Mouse (Mus musculus): ENCODE measurements around the gene Dgkg. TPM values are rescaled to one million over a fixed set of nuclear protein-coding genes. Genes with fewer than 3 reads are reported as not detected.

Gene Dgkg
- total RNA-seq, 1 experiment: 0.22 TPM

DNA sequence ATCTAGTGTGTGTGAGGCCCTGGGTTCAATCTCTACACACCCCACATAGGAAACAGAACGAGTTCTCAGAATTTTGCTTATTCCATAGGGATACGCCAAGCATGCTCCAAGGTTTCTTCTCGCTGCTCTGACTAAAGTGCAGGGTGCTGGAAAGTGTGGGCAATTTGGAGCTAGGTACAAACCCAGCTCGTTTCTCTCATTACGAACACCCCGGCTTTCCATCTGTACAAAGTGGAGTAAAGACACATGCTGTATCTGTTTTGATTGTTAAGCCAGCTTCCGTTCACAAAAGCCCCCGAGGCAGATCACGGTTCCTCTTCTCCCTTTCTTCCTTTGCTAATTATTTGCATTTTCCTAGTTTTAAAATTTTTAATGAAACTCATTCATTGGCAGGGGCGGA lies 78.1 kb downstream of the Dgkg start:
- in situ Hi-C loops (cut with MboI; ENCODE audit: low sequenced_read_pairs in 2 of 2, unreplicated experiment in 2 of 2): loop anchor here in 1 of 2 experiments (10.0 to 25.0 kb wide), 2 partner anchors 233 to 264 kb away; partner anchors contain the start of gene Crygs
- TF ChIP-seq MAFK (IDR thresholded peaks at IDR 0.05; ENCODE audit: insufficient read depth, low read depth, low read length) (no peak), HCFC1 (IDR thresholded peaks at IDR 0.05; ENCODE audit: borderline replicate concordance, insufficient read depth, low read length) (no peak)
- Histone ChIP-seq H3K4me1 (ENCODE audit: control insufficient read depth in 2 of 2, insufficient read depth in 2 of 2, low read length in 2 of 2, poor library complexity in 1 of 2) (peaks cover 0 to 2% of the 10 kb centered on the region in 2 experiments; a peak in 1 of 4 replicates), H3K4me3 (ENCODE audit: insufficient read depth in 1 of 2, low read depth in 1 of 2, low read length in 2 of 2, poor library complexity in 1 of 2, severe bottlenecking in 1 of 2) (no peak overlapping the region), H3K36me3 (ENCODE audit: control insufficient read depth, insufficient read depth, low read length, poor library complexity, severe bottlenecking) (no peaks in the 10 kb centered on the region), H3K9ac (ENCODE audit: insufficient read depth, low read depth, low read length, poor library complexity, severe bottlenecking) (no peak overlapping the region), H3K9me3 (ENCODE audit: control insufficient read depth, insufficient read depth, low read depth, low read length) (no peaks in the 10 kb centered on the region), H3K27ac (ENCODE audit: insufficient read depth, low read depth, low read length, poor library complexity, severe bottlenecking) (no peak overlapping the region)
- DNase-seq (ENCODE audit: low read depth, low spot score): no peak

DNA sequence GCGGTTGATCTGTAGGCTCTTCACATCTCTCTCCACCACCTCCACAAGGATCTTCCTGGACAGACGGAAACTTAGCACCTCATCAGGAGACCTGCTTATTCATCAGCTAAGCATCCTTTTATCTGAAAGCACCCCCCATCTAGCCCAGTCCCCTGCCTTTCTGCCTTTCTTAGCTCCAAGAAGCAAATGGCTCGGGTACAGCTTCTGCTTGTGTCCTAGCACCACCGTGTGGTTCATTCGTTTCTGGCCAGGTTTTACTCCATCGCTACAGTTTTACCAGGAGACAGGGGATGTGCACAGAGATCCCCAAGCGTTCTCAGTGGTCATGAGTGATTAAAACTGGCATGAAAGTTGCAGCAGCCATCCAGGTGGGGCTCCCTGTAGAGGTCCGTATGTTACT lies 79.4 kb downstream of the Dgkg start:
- H3K4me3 ChIP-seq (ENCODE audit: insufficient read depth in 1 of 2, low read depth in 1 of 2, low read length in 2 of 2, poor library complexity in 1 of 2, severe bottlenecking in 1 of 2): no peak overlapping the region
- H3K9ac ChIP-seq (ENCODE audit: insufficient read depth, low read depth, low read length, poor library complexity, severe bottlenecking): no peak overlapping the region
- TF ChIP-seq HCFC1 (IDR thresholded peaks at IDR 0.05; ENCODE audit: borderline replicate concordance, insufficient read depth, low read length) (no peak), ZC3H11A (IDR thresholded peaks at IDR 0.05; ENCODE audit: borderline replicate concordance, low read depth, low read length) (no peak), CHD2 (IDR thresholded peaks at IDR 0.05; ENCODE audit: low read depth, low read length) (no peak), ZNF384 (IDR thresholded peaks at IDR 0.05; ENCODE audit: low read depth, low read length) (no peak), MAFK (IDR thresholded peaks at IDR 0.05; ENCODE audit: insufficient read depth, low read depth, low read length) (no peak)
- in situ Hi-C loops (cut with MboI; ENCODE audit: low sequenced_read_pairs in 2 of 2, unreplicated experiment in 2 of 2): loop anchor here in 1 of 2 experiments (10.0 to 25.0 kb wide), 2 partner anchors 235 to 263 kb away; partner anchors contain the start of gene Crygs
- H3K9me3 ChIP-seq (ENCODE audit: control insufficient read depth, insufficient read depth, low read depth, low read length): no peaks in the 10 kb centered on the region
- peaks cover 0 to 5% of the 10 kb centered on the region in 2 experiments; a peak in 1 of 4 replicates for H3K4me1 ChIP-seq (ENCODE audit: control insufficient read depth in 2 of 2, insufficient read depth in 2 of 2, low read length in 2 of 2, poor library complexity in 1 of 2)
- H3K27ac ChIP-seq (ENCODE audit: insufficient read depth, low read depth, low read length, poor library complexity, severe bottlenecking): no peak overlapping the region
- H3K36me3 ChIP-seq (ENCODE audit: control insufficient read depth, insufficient read depth, low read length, poor library complexity, severe bottlenecking): no peaks in the 10 kb centered on the region
- DNase-seq (ENCODE audit: low read depth, low spot score): no peak

DNA sequence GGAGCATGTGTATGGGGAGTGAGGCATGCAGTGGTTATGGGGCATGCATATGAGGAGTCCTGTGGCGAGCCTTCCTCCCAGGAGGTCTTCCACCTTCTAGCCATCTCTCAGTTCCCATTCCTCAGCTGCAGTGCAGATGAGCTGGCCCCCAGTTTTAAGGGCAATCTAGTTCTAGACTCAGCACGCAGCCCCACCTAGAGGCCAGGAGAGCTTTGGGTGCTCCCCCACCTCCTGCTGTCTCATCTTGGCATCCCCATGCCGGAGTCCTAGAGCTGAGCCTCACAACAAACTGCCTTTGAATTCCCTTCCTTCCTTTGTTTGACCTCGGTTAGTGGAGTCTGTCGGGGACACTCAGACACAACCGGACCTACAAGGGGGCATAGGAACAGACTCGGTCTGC lies 82.9 kb downstream of the Dgkg start:
- TF ChIP-seq MAFK (IDR thresholded peaks at IDR 0.05; ENCODE audit: insufficient read depth, low read depth, low read length) (no peak), ZNF384 (IDR thresholded peaks at IDR 0.05; ENCODE audit: low read depth, low read length) (no peak), CHD2 (IDR thresholded peaks at IDR 0.05; ENCODE audit: low read depth, low read length) (no peak), ZC3H11A (IDR thresholded peaks at IDR 0.05; ENCODE audit: borderline replicate concordance, low read depth, low read length) (no peak), HCFC1 (IDR thresholded peaks at IDR 0.05; ENCODE audit: borderline replicate concordance, insufficient read depth, low read length) (no peak)
- Histone ChIP-seq H3K9ac (ENCODE audit: insufficient read depth, low read depth, low read length, poor library complexity, severe bottlenecking) (no peak overlapping the region), H3K4me3 (ENCODE audit: insufficient read depth in 1 of 2, low read depth in 1 of 2, low read length in 2 of 2, poor library complexity in 1 of 2, severe bottlenecking in 1 of 2) (no peak overlapping the region), H3K36me3 (ENCODE audit: control insufficient read depth, insufficient read depth, low read length, poor library complexity, severe bottlenecking) (no peaks in the 10 kb centered on the region), H3K4me1 (ENCODE audit: control insufficient read depth in 2 of 2, insufficient read depth in 2 of 2, low read length in 2 of 2, poor library complexity in 1 of 2) (peaks cover 1 to 15% of the 10 kb centered on the region in 2 experiments; a peak in 1 of 4 replicates), H3K9me3 (ENCODE audit: control insufficient read depth, insufficient read depth, low read depth, low read length) (no peaks in the 10 kb centered on the region), H3K27ac (ENCODE audit: insufficient read depth, low read depth, low read length, poor library complexity, severe bottlenecking) (no peak overlapping the region)
- DNase-seq (ENCODE audit: low read depth, low spot score): no peak
- in situ Hi-C loops (cut with MboI; ENCODE audit: low sequenced_read_pairs in 2 of 2, unreplicated experiment in 2 of 2): loop anchor here (5.0 to 25.0 kb wide), 3 partner anchors 228 to 262 kb away; no protein-coding TSS in a partner anchor

GRCm38 (mm10) chr16:22572641-22573341 lies 84.2 kb downstream of the Dgkg start:
- peak overlapping the region; percentile 18 to 55 for H3K4me3 ChIP-seq (ENCODE audit: insufficient read depth in 1 of 2, low read depth in 1 of 2, low read length in 2 of 2, poor library complexity in 1 of 2, severe bottlenecking in 1 of 2)
- no peak overlapping the region for H3K27ac ChIP-seq (ENCODE audit: insufficient read depth, low read depth, low read length, poor library complexity, severe bottlenecking)
- in situ Hi-C loops (cut with MboI; ENCODE audit: low sequenced_read_pairs in 2 of 2, unreplicated experiment in 2 of 2): loop anchor here (5.0 to 25.0 kb wide), 3 partner anchors 230 to 260 kb away; no protein-coding TSS in a partner anchor
- no peak for DNase-seq (ENCODE audit: low read depth, low spot score)
- no peaks in the 10 kb centered on the region for H3K36me3 ChIP-seq (ENCODE audit: control insufficient read depth, insufficient read depth, low read length, poor library complexity, severe bottlenecking)
- H3K9ac ChIP-seq (ENCODE audit: insufficient read depth, low read depth, low read length, poor library complexity, severe bottlenecking): peak overlapping the region; percentile 50
- H3K9me3 ChIP-seq (ENCODE audit: control insufficient read depth, insufficient read depth, low read depth, low read length): no peaks in the 10 kb centered on the region
- H3K4me1 ChIP-seq (ENCODE audit: control insufficient read depth in 2 of 2, insufficient read depth in 2 of 2, low read length in 2 of 2, poor library complexity in 1 of 2): peaks cover 1 to 15% of the 10 kb centered on the region in 2 experiments; a peak in 1 of 4 replicates
- TF ChIP-seq ZC3H11A (IDR thresholded peaks at IDR 0.05; ENCODE audit: borderline replicate concordance, low read depth, low read length): no peak
